Mouse (Mus musculus) CD4-positive, CD25-positive, alpha-beta regulatory T cell, adult 2 months (primary cell): ENCODE data around the gene Cox6b1.

ENCODE experiments used
- DNase-seq: peaks from one replicate; pipeline ENCODE4 v3.0.0-alpha.2; 2012; ENCODE audit warnings: low read depth, low spot score

Gene Cox6b1

GRCm38 (mm10) chr7:30610043-30610442 is 15.9 kb downstream of the Cox6b1 start:
- DNase-seq: no peak

- no peak for DNase-seq
Measured at GRCm38 (mm10) chr7:30608476-30608875, 17.5 kb downstream of the Cox6b1 start.

GRCm38 (mm10) chr7:30607706-30608309 is 18.1 kb downstream of the Cox6b1 start:
- DNase-seq: peak; percentile 89

GRCm38 (mm10) chr7:30604944-30605343 is 21.0 kb downstream of the Cox6b1 start:
- no peak for DNase-seq

GRCm38 (mm10) chr7:30604424-30604823 is 21.5 kb downstream of the Cox6b1 start:
- no peak for DNase-seq

- DNase-seq: no peak
Measured at GRCm38 (mm10) chr7:30602583-30602982, 23.4 kb downstream of the Cox6b1 start.

- DNase-seq: no peak
Measured at GRCm38 (mm10) chr7:30600651-30601050, 25.3 kb downstream of the Cox6b1 start.

- peak; percentile 79 for DNase-seq
Measured at GRCm38 (mm10) chr7:30599933-30600353, 26.0 kb downstream of the Cox6b1 start.

- DNase-seq: no peak
Measured at GRCm38 (mm10) chr7:30598786-30599185, 27.2 kb downstream of the Cox6b1 start, which contains the start of gene Zbtb32. Zbtb32 (minus strand) TSS chr7:30598909.

- no peak for DNase-seq
Measured at GRCm38 (mm10) chr7:30596811-30597210, 29.1 kb downstream of the Cox6b1 start.

- no peak for DNase-seq
Measured at GRCm38 (mm10) chr7:30596093-30596492, 29.9 kb downstream of the Cox6b1 start.

GRCm38 (mm10) chr7:30594510-30595024 is 31.4 kb downstream of the Cox6b1 start:
- DNase-seq: no peak

GRCm38 (mm10) chr7:30593579-30594509 is 32.1 kb downstream of the Cox6b1 start:
- DNase-seq: peak; percentile 41

- peak; percentile 34 for DNase-seq
Measured at GRCm38 (mm10) chr7:30592772-30593423, 33.1 kb downstream of the Cox6b1 start.

- no peak for DNase-seq
Measured at GRCm38 (mm10) chr7:30591605-30591951, 34.4 kb downstream of the Cox6b1 start.

- DNase-seq: no peak
Measured at GRCm38 (mm10) chr7:30590927-30591604, 34.9 kb downstream of the Cox6b1 start.

- peak; percentile 80 for DNase-seq
Measured at GRCm38 (mm10) chr7:30589435-30590301, 36.3 kb downstream of the Cox6b1 start.

GRCm38 (mm10) chr7:30588676-30589434 is 37.1 kb downstream of the Cox6b1 start, which contains the start of gene Kmt2b:
Kmt2b (minus strand) TSS chr7:30588726.
- peak; percentile 95 for DNase-seq

GRCm38 (mm10) chr7:30587842-30588667 is 37.9 kb downstream of the Cox6b1 start:
- no peak for DNase-seq
